Mouse (Mus musculus): ENCODE measurements around the gene Acoxl. TPM values are rescaled to one million over a fixed set of nuclear protein-coding genes. Genes with fewer than 3 reads are reported as not detected.

Gene Acoxl
- total and polyA plus RNA-seq, 3 experiments: 0.05 TPM; not detected in 1

- Histone ChIP-seq H3K4me3 (ENCODE audit: low read depth, low read length) (peak overlapping the region; percentile 95), H3K9me3 (replicated peaks) (no peaks in the 10 kb centered on the region), H3K4me1 (ENCODE audit: insufficient read depth, low read depth, low read length) (peaks cover 20% of the 10 kb centered on the region), H3K36me3 (replicated peaks) (peaks cover 8% of the 10 kb centered on the region), H3K27me3 (ENCODE audit: insufficient read depth, low read length) (peaks cover 20% of the 10 kb centered on the region)
- TF ChIP-seq POLR2AphosphoS5 (IDR thresholded peaks at IDR 0.05; ENCODE audit: insufficient replicate concordance, low read depth, low read length) (no peak), GATA2 (IDR thresholded peaks at IDR 0.05; ENCODE audit: borderline replicate concordance, low read depth, low read length) (no peak), TAL1 (conservative IDR thresholded peaks at IDR 0.05; ENCODE audit: low read depth, low read length) (no peak), GATA1 (IDR thresholded peaks at IDR 0.05; ENCODE audit: borderline replicate concordance, low read length) (no peak), CTCF (IDR thresholded peaks at IDR 0.05; ENCODE audit: low read depth, low read length) (no peak)
- DNase-seq (ENCODE audit: low spot score) (no peak), ATAC-seq (ENCODE audit: extremely low read depth, insufficient number of reproducible peaks, low FRiP score, poor library complexity, severe bottlenecking) (no peak)
Measured at GRCm38 (mm10) chr2:127832103-127832832, 6.4 kb upstream of the Acoxl start.

- DNase-seq (ENCODE audit: low spot score) (peak; percentile 12), ATAC-seq (ENCODE audit: extremely low read depth, insufficient number of reproducible peaks, low FRiP score, poor library complexity, severe bottlenecking) (peak; percentile 45; the same call in 1 of the 2 replicates)
- Histone ChIP-seq H3K36me3 (replicated peaks) (peaks cover 8% of the 10 kb centered on the region), H3K4me3 (ENCODE audit: low read depth, low read length) (no peak overlapping the region), H3K9me3 (replicated peaks) (no peaks in the 10 kb centered on the region), H3K4me1 (ENCODE audit: insufficient read depth, low read depth, low read length) (peaks cover 20% of the 10 kb centered on the region), H3K27me3 (ENCODE audit: insufficient read depth, low read length) (peaks cover 20% of the 10 kb centered on the region)
- TF ChIP-seq CTCF (IDR thresholded peaks at IDR 0.05; ENCODE audit: low read depth, low read length): peak; percentile 14; the same call in 1 of the 2 replicates
- no peak for TF ChIP-seq GATA2 (IDR thresholded peaks at IDR 0.05; ENCODE audit: borderline replicate concordance, low read depth, low read length)
Measured at GRCm38 (mm10) chr2:127832833-127833190, 5.9 kb upstream of the Acoxl start.

- peaks cover 58% of the 10 kb centered on the region for H3K27me3 ChIP-seq (ENCODE audit: insufficient read depth, low read length)
- TF ChIP-seq GATA2 (IDR thresholded peaks at IDR 0.05; ENCODE audit: borderline replicate concordance, low read depth, low read length) (no peak), TAL1 (conservative IDR thresholded peaks at IDR 0.05; ENCODE audit: low read depth, low read length) (no peak)
- DNase-seq (ENCODE audit: low spot score) (no peak), ATAC-seq (ENCODE audit: extremely low read depth, insufficient number of reproducible peaks, low FRiP score, poor library complexity, severe bottlenecking) (no peak)
- no peaks in the 10 kb centered on the region for H3K9me3 ChIP-seq (replicated peaks)
- no peaks in the 10 kb centered on the region; the same call in 1 of the 2 replicates for H3K4me1 ChIP-seq (ENCODE audit: insufficient read depth, low read depth, low read length)
- no peak overlapping the region for H3K4me3 ChIP-seq (ENCODE audit: low read depth, low read length)
- no peaks in the 10 kb centered on the region for H3K36me3 ChIP-seq (replicated peaks)
Measured at GRCm38 (mm10) chr2:127839425-127839824, 749 bp downstream of the Acoxl start.

- ATAC-seq (ENCODE audit: extremely low read depth, insufficient number of reproducible peaks, low FRiP score, poor library complexity, severe bottlenecking) (no peak), DNase-seq (ENCODE audit: low spot score) (no peak)
- peaks cover 50% of the 10 kb centered on the region for H3K27me3 ChIP-seq (ENCODE audit: insufficient read depth, low read length)
- H3K9me3 ChIP-seq (replicated peaks): no peaks in the 10 kb centered on the region
- TF ChIP-seq CTCF (IDR thresholded peaks at IDR 0.05; ENCODE audit: low read depth, low read length) (no peak), POLR2AphosphoS5 (IDR thresholded peaks at IDR 0.05; ENCODE audit: insufficient replicate concordance, low read depth, low read length) (no peak), GATA1 (IDR thresholded peaks at IDR 0.05; ENCODE audit: borderline replicate concordance, low read length) (no peak), GATA2 (IDR thresholded peaks at IDR 0.05; ENCODE audit: borderline replicate concordance, low read depth, low read length) (no peak), TAL1 (conservative IDR thresholded peaks at IDR 0.05; ENCODE audit: low read depth, low read length) (no peak)
- H3K4me1 ChIP-seq (ENCODE audit: insufficient read depth, low read depth, low read length): no peaks in the 10 kb centered on the region; the same call in 1 of the 2 replicates
- no peak overlapping the region for H3K4me3 ChIP-seq (ENCODE audit: low read depth, low read length)
- H3K36me3 ChIP-seq (replicated peaks): no peaks in the 10 kb centered on the region
Measured at GRCm38 (mm10) chr2:127841402-127841801, 2.7 kb downstream of the Acoxl start.

- H3K4me1 ChIP-seq (ENCODE audit: insufficient read depth, low read depth, low read length): no peaks in the 10 kb centered on the region; the same call in 1 of the 2 replicates
- no peaks in the 10 kb centered on the region for H3K9me3 ChIP-seq (replicated peaks)
- no peak for DNase-seq (ENCODE audit: low spot score)
- peaks cover 46% of the 10 kb centered on the region for H3K27me3 ChIP-seq (ENCODE audit: insufficient read depth, low read length)
- no peak overlapping the region for H3K4me3 ChIP-seq (ENCODE audit: low read depth, low read length)
- ATAC-seq (ENCODE audit: extremely low read depth, insufficient number of reproducible peaks, low FRiP score, poor library complexity, severe bottlenecking): no peak
- TF ChIP-seq GATA2 (IDR thresholded peaks at IDR 0.05; ENCODE audit: borderline replicate concordance, low read depth, low read length): no peak
- no peak for TF ChIP-seq GATA1 (IDR thresholded peaks at IDR 0.05; ENCODE audit: borderline replicate concordance, low read length)
- TF ChIP-seq CTCF (IDR thresholded peaks at IDR 0.05; ENCODE audit: low read depth, low read length): no peak
- TF ChIP-seq POLR2AphosphoS5 (IDR thresholded peaks at IDR 0.05; ENCODE audit: insufficient replicate concordance, low read depth, low read length): no peak
- no peak for TF ChIP-seq TAL1 (conservative IDR thresholded peaks at IDR 0.05; ENCODE audit: low read depth, low read length)
- H3K36me3 ChIP-seq (replicated peaks): no peaks in the 10 kb centered on the region
Measured at GRCm38 (mm10) chr2:127842421-127842820, 3.7 kb downstream of the Acoxl start.

- no peak overlapping the region for H3K4me3 ChIP-seq (ENCODE audit: low read depth, low read length)
- no peaks in the 10 kb centered on the region; the same call in 1 of the 2 replicates for H3K4me1 ChIP-seq (ENCODE audit: insufficient read depth, low read depth, low read length)
- TF ChIP-seq CTCF (IDR thresholded peaks at IDR 0.05; ENCODE audit: low read depth, low read length) (no peak), GATA2 (IDR thresholded peaks at IDR 0.05; ENCODE audit: borderline replicate concordance, low read depth, low read length) (no peak), TAL1 (conservative IDR thresholded peaks at IDR 0.05; ENCODE audit: low read depth, low read length) (no peak), GATA1 (IDR thresholded peaks at IDR 0.05; ENCODE audit: borderline replicate concordance, low read length) (no peak), POLR2AphosphoS5 (IDR thresholded peaks at IDR 0.05; ENCODE audit: insufficient replicate concordance, low read depth, low read length) (no peak)
- H3K9me3 ChIP-seq (replicated peaks): no peaks in the 10 kb centered on the region
- H3K36me3 ChIP-seq (replicated peaks): no peaks in the 10 kb centered on the region
- DNase-seq (ENCODE audit: low spot score): no peak
- ATAC-seq (ENCODE audit: extremely low read depth, insufficient number of reproducible peaks, low FRiP score, poor library complexity, severe bottlenecking): no peak
- H3K27me3 ChIP-seq (ENCODE audit: insufficient read depth, low read length): peaks cover 23% of the 10 kb centered on the region
Measured at GRCm38 (mm10) chr2:127845346-127845982, 6.8 kb downstream of the Acoxl start.
